23 mouse cellular contexts compared by ENCODE assay signal in genomic region chr5:74633453-74633852, GRCm38 (mm10).
DNase-seq lines count a peak whose midpoint lies in the region; ATAC-seq and TF ChIP-seq lines count a peak whose summit lies in the region.
"Had no signal": no experiment of that assay in that cellular context is flagged by ENCODE, and none has a peak within 500 bp of the region (broad histone marks: within the 10 kb centered on the region; RNA-seq: fewer than 3 reads in every experiment).

No protein-coding gene starts in this region.

- peaks cover 15% of the 10 kb centered on the region; the same call in 1 of the 2 replicates for H3K4me1 ChIP-seq in neural tube, embryonic 13.5 days (replicated peaks)
- H3K4me1 ChIP-seq in limb, embryonic 12.5 days (replicated peaks) = peaks cover 43% of the 10 kb centered on the region
- peaks cover 21% of the 10 kb centered on the region for H3K4me1 ChIP-seq in forebrain, embryonic 10.5 days
- H3K4me1 ChIP-seq: forebrain, embryonic 15.5 days had no signal

- WGBS in neural tube, embryonic 13.5 days = 51% methylated on average over 6 of the region's 6 CpGs
- WGBS in limb, embryonic 12.5 days = 53% methylated on average over 6 of the region's 6 CpGs
- WGBS in forebrain, embryonic 10.5 days = 86% methylated on average over 6 of the region's 6 CpGs

- peak; percentile 61; the same call in 1 of the 2 replicates for ATAC-seq in neural tube, embryonic 13.5 days (ENCODE audit: low read depth)
- ATAC-seq in limb, embryonic 12.5 days (ENCODE audit: insufficient number of reproducible peaks, insufficient read depth, low FRiP score, low TSS enrichment, low read depth) = no peak
- ATAC-seq: forebrain, embryonic 15.5 days; hindbrain, postnatal 0 days; inflammation-experienced regulatory T-cells, adult 6 months had no signal

- no peak overlapping the region for H3K9ac ChIP-seq in neural tube, embryonic 13.5 days
- no peak overlapping the region for H3K9ac ChIP-seq in limb, embryonic 12.5 days (replicated peaks)
- H3K9ac ChIP-seq: embryonic facial prominence, embryonic 15.5 days; forebrain, embryonic 12.5 days; forebrain, embryonic 15.5 days; hindbrain, embryonic 14.5 days had no signal

- H3K36me3 ChIP-seq in neural tube, embryonic 13.5 days = no peaks in the 10 kb centered on the region
- H3K36me3 ChIP-seq in limb, embryonic 12.5 days = no peaks in the 10 kb centered on the region
- no peaks in the 10 kb centered on the region for H3K36me3 ChIP-seq in forebrain, embryonic 10.5 days (replicated peaks)
- H3K36me3 ChIP-seq: embryonic facial prominence, embryonic 15.5 days; forebrain, embryonic 12.5 days; forebrain, embryonic 15.5 days; G1E; hindbrain, embryonic 10.5 days had no signal

- DNase-seq in gastrocnemius, adult 2 months = no peak
- DNase-seq in gastrocnemius, postnatal 25 days = no peak
- DNase-seq in neural tube, embryonic 10.5 days (ENCODE audit: extremely low spot score, low spot score) = no peak
- no peak for DNase-seq in forebrain, embryonic 10.5 days (ENCODE audit: extremely low spot score, low spot score)
- no peak for DNase-seq in heart, postnatal 36 days
- DNase-seq: adrenal gland, adult 2 months; adrenal gland, postnatal 14 days; B cell, adult 2 months; cerebellum, adult 11 months; cerebellum, adult 9-11 months; gastrocnemius, postnatal 10 days had no signal

- intact Hi-C loops in gastrocnemius, adult 2 months (cut with DNase I) = no loop called here
- intact Hi-C loops in heart, postnatal 36 days (cut with DNase I) = no loop called here

- no peak for TF ChIP-seq CTCF in gastrocnemius, adult 2 months (IDR thresholded peaks at IDR 0.05)

- no peak overlapping the region for H3K4me2 ChIP-seq in neural tube, embryonic 13.5 days
- no peak overlapping the region for H3K4me2 ChIP-seq in limb, embryonic 12.5 days
- H3K4me2 ChIP-seq: embryonic facial prominence, embryonic 15.5 days; forebrain, embryonic 12.5 days; forebrain, embryonic 15.5 days; heart, embryonic 11.5 days; hindbrain, embryonic 14.5 days had no signal

- H3K27ac ChIP-seq in gastrocnemius, adult 2 months = peak overlapping the region; percentile 55
- no peak overlapping the region for H3K27ac ChIP-seq in neural tube, embryonic 13.5 days (replicated peaks)
- 0 out of 2 replicates have a peak overlapping the region, but pooled peaks have one; percentile 64 for H3K27ac ChIP-seq in limb, embryonic 12.5 days
- no peak overlapping the region for H3K27ac ChIP-seq in forebrain, embryonic 10.5 days
- H3K27ac ChIP-seq: forebrain, embryonic 12.5 days; forebrain, embryonic 15.5 days; hindbrain, embryonic 10.5 days; hindbrain, embryonic 14.5 days had no signal

- H3K9me3 ChIP-seq in neural tube, embryonic 13.5 days = no peaks in the 10 kb centered on the region
- H3K9me3 ChIP-seq in limb, embryonic 12.5 days = no peaks in the 10 kb centered on the region
- no peaks in the 10 kb centered on the region for H3K9me3 ChIP-seq in forebrain, embryonic 10.5 days
- H3K9me3 ChIP-seq: embryonic facial prominence, embryonic 15.5 days; forebrain, embryonic 12.5 days; forebrain, embryonic 15.5 days; G1E; hindbrain, embryonic 10.5 days had no signal

- H3K27me3 ChIP-seq in neural tube, embryonic 13.5 days = no peaks in the 10 kb centered on the region
- no peaks in the 10 kb centered on the region for H3K27me3 ChIP-seq in limb, embryonic 12.5 days
- no peaks in the 10 kb centered on the region for H3K27me3 ChIP-seq in forebrain, embryonic 10.5 days (ENCODE audit: poor library complexity, severe bottlenecking)
- H3K27me3 ChIP-seq: CH12.LX; embryonic facial prominence, embryonic 15.5 days; forebrain, embryonic 12.5 days; forebrain, embryonic 15.5 days had no signal

- no peak overlapping the region for H3K4me3 ChIP-seq in gastrocnemius, adult 2 months
- H3K4me3 ChIP-seq in neural tube, embryonic 13.5 days = no peak overlapping the region
- no peak overlapping the region for H3K4me3 ChIP-seq in limb, embryonic 12.5 days (replicated peaks)
- H3K4me3 ChIP-seq in forebrain, embryonic 10.5 days = no peak overlapping the region
- H3K4me3 ChIP-seq: embryonic facial prominence, embryonic 15.5 days; forebrain, embryonic 12.5 days; forebrain, embryonic 15.5 days; hindbrain, embryonic 10.5 days had no signal

Comparison
In these comparisons a context has a peak if more than half of its experiments do, and no peak if none do; other contexts are left out.
1. H3K27ac ChIP-seq: peak in gastrocnemius, adult 2 months (single experiment) and limb, embryonic 12.5 days (single experiment); none in neural tube, embryonic 13.5 days (single experiment) and forebrain, embryonic 10.5 days (single experiment).